Mouse (Mus musculus) left cerebral cortex, adult 9 months (tissue): ENCODE results near the gene Pgs1.

ENCODE experiments used
- DNase-seq, 2 experiments: peaks; one replicate each; pipeline ENCODE4 v3.0.0; 2022; ENCODE audit warnings: low spot score in 2 of 2

The Pgs1 gene

DNA sequence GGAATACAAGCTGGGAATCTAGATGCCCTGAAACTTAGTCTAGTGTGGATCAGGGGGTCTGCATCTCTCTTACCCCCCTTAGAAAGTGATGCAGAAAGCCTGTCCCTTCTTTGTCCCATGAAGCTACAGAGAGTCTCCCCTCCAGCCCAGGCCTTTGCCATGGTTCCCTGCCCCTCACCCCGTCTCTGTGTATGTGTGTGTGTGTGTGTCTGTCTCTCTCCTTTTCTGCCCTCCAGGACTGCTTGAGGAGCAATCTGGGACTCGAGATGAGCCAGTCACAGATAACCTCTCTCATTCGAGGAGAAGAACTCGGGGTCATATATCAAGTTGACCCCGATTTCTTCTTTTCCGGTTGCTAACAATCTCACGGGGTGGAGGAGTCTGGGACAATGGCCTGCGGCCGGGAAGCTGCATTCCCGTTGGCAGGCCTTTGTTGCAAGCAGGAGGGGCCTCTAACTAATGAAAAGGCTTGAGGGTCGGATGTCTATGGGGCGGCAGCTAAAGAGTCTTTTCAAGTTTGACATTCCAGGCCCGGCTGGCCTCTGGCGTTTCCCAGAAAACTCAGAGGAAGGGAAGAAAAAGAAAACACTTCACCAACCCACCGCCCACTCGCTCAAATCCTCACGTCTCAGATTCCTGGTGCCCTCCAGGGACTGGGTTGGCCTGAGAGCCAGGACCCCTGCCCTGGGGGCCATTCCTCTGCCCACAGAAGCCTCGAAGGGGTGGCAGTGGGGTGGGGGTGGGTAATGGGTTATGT lies 10.7 kb upstream of the Pgs1 start:
- DNase-seq, result no peak

DNA sequence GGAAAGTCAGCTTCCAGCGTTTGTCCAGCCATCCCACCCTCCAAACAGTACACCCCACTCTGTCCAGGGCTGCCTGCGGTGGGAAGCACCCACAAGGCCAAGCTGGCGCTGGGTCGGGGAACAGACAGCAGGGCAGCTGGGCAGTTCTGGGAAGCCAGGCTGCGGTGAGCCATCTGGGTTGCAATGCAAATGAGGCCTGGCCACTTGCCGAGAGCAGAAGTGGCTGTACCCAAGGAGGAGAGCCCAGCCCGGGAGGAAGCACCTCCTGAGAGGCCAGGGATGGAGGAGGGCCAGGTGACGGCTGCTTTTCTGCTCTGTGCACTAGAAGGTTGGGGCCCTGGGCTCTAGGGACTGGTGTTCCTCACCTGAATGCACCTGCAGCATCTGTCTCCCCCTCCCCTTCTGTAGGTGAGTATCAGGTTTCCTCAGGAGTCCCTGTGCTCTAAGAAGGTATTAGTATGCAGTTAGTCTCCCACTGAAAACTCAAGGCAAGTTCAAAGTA lies 10.0 kb upstream of the Pgs1 start:
- DNase-seq, result peak in 1 of 2 experiments; percentile 53

DNA sequence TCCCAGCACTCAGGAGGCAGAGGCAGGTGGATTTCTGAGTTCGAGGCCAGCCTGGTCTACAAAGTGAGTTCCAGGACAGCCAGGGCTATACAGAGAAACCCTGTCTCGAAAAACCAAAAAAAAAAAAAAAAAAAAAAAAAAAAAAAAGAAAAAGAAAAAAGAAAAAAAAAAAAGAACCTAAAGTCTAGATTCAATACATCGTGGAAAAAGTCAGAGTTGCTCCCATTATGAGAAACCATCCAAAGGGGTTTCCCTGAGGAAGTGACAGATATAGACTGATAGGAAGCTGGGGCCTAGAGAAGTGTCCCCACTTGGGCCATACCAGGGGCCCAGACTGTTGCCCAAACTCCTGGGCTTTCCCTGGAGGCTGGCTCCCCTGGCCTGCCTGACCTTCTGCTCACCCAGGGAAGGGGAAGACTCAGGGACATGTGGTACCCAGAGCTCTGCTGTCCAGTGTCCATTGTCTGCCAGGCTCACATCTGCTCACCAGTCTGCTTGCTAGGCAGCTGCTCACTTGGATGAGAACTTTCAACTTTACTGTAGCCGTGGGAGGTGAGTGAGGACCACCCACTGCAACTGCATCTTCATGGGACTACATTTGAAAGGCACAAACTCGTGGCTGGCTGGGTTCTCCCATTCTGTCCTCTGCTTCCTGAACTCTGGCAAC lies 8.3 kb upstream of the Pgs1 start:
- DNase-seq, result no peak

DNA sequence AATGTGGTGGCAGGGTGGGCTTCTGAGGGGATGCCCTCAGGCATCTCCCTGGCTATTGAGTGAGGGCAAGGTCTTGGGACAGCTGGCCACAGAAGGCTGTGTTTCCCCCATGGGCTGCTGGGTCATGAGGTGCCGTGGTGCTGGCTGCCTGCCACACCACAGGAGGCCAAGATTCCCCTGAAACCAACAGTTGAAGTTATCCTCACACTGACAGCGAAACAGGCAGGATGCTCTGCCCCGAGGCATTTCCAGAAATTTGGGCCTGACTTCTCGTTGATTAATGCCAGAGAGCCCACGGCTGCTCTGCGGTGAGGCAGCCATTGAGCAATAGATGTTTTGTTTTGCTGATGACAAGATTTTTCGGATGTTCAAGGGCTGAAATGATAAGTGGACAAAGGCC lies 6.7 kb upstream of the Pgs1 start:
- DNase-seq, result no peak

DNA sequence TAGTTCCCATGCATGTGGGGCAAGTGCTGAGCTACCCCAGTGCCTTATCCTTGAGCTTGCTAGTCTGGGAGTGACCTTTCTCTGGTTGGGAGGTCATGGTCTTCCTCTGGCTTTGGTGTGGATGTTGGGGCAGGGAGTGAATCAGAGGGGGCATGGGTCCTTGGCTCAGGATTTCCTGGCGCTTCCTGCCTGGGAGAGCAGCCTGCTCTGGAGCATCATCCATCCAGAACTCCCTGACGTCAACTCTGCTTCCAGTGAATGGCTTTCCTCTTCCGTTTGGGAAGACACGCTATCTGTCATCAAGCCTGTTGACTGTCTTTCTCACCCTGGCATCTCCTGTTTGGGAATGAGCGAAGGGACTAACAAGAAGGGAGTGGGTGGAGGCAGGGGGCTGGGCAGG lies 3.7 kb upstream of the Pgs1 start:
- DNase-seq, result no peak

DNA sequence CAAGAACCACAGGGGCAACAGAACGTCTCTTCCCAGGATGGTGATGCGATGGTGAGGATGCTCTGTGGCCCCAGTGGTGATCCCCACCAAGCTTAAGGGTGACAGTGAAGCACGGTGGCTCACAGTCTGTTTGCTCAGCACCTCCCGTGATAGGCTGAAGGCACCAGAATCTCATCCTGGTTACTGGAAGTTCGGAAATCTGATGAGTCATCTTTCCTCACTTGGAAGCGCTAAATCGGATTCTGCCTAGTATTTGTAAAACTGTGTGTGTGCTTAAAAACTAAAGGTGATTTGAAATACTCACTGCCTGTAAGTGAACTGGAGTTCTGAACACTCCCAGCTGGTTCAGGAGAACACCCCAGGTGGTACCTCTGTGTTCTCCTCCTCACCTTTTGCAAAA lies 2.3 kb upstream of the Pgs1 start:
- no peak for DNase-seq

DNA sequence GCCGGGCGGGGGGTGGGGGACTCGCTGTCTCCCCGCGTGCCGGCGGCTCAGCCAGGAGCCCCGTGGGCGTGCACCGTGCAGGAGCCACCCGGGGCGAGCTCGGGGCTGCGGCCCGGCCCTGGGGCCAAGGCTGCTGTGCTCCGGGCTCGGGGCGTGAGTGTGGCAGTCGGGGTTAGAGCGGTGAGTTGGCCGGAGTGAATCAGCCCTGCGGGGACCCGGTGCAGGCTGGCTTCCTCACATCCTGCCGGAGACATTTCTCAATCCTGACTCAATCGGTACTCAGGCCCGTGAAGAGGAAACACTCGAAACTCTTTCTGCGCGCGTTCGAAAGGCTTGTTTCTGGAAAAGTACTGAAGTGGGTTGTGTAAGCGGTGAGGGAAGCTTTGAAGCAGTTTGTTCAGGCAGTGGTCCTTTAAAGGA lies 950 bp downstream of the Pgs1 start:
- DNase-seq, result no peak

DNA sequence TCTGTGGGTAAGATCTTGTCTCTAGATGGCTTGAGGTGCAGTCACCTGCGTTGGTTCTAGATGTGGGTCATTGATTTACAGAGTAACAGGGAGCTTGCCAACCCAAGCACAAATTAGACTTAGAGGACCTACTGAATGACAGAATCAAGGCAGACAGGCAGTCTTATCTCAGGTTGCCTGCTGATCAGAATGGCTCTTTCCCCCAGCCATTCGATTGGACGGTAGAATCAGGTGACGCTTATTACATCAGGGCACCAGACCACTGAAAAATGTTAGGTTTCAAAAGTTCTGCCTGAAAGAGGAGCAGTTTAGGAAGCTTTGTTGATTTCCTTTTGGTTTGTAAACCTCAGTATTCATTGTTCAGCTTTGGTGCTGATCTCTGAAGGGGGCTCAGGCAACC lies 1.9 kb downstream of the Pgs1 start:
- DNase-seq, result no peak

DNA sequence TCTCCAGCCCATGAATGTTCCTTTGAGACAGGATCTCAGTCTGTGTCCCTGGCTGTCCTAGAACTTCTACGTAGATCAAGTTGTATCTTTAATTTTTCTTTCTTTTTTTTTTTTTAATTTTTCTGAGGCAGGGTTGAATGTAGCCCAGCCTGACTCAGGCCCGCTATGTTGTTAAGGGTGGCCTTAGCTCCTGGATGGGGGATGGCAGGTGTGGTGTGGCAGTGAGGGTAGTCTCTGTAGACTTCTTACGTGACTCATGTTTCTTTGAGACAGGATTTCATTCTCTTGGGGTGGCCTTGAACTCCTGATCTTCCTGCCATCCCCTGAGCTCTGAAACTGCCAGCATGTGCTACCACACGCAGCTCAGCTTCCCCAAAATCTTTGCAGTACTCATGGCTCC lies 3.1 kb downstream of the Pgs1 start:
- no peak for DNase-seq

DNA sequence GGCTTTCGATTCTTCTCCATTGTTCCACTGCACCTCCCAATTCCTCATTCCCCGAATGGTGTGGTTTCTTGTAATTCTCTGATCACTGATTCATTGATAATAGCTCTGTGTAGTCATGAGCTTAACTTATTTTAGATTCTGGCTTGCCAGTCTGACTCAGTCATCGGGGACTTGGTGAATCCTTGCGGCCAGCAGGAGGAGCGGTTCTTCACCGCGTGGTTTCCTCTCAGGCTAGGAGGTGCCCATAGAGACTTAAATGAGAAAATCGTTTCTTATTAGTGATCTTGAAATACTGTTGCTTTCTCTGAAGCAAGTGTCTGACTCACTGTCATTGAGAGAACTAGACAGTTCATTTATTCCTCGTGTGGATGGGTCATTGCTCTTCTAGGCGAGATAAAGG lies 3.8 kb downstream of the Pgs1 start:
- no peak for DNase-seq

DNA sequence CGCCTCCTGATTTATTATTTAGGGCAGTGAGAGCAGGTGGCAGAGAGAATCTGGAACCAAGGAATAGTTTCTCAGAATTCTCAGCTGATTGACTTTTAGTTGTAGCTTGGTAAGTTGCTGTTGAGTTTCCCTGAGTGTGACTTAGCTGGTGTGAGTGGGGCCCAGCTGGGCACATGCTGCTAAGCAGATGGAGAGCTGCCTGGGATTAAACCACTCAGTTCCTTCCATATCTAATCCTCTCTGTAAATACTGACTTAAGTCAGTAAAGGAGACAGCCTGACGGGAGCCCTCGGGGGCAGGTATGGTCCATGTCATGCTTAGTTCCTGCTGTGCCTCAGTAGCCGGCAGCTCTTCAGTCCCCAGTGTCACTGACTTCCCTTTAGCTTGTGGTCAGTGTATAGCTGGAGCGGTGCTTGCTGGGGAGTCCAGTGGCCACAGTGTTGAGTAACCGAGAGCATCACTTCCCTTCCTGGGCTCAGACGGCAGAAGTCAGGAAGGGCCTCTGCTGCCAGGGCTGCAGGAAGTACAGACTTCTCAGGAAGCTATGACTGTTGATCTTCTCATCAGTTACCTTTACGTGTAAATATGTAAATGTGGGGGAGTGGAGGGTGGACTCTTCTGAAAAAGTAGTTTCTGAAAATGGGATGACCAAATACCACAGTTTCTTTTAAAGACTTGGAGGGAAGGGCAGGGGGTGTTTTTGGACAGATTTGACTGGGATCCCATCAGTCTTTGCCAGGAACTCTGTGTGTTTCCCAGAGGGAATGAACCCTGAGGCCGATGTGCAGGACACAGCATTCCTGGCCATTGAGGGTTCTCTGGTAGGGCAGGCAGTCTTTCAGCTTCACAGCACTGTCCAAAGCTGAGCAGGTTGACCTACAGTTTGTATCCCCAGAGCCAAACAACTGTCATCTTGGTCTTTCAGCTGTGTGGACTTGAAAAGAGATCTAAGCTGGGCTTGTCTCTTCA lies 5.7 kb downstream of the Pgs1 start:
- peak in 1 of 2 experiments; percentile 33 for DNase-seq

DNA sequence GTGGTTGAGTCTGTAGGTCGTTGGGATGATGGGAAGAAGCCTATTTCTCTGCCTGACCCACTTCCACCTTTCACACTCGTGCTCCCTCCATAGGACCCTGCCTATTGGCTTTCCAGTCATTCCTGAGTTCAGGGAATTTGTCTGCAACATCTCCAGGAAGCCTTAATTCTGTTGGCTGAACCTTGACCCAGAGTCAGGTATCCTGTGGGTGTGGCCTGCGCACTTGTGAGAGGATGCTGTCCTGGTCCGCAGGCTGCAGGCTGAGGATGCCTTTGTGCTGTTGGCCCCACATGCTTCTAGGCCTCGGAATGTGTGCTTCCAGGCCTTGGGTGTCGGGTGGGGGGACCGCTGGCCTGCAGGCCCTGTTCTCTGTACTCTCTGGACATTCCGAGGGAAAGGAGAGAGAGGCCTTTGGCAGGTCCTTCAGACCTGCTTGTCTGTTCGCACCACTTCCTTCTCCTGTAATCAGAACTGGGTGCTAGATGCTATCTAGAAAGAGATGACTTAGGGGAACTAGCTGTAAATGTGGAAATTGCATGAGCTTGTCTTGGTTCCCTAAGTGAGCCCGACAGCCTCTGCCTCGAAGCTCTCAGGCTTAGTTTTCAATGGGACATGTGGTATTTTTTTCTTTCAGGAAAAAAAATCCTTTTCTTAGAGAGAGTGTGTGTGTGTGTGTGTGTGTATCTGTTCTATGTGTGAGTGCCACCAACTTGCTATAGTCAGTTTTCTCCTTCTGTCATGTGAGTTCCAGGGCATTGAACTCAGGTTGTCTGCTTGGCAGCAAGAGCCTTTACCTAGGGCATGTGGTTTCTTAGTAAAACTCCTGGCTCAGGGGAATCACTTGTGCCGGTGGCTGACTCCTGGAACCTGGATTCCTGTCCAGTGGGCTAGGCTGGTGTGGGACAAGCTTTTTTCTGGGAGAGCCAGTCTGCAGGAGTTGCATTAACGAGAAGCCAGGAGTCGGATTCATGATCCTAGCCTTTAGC lies 7.4 kb downstream of the Pgs1 start:
- DNase-seq, result no peak

DNA sequence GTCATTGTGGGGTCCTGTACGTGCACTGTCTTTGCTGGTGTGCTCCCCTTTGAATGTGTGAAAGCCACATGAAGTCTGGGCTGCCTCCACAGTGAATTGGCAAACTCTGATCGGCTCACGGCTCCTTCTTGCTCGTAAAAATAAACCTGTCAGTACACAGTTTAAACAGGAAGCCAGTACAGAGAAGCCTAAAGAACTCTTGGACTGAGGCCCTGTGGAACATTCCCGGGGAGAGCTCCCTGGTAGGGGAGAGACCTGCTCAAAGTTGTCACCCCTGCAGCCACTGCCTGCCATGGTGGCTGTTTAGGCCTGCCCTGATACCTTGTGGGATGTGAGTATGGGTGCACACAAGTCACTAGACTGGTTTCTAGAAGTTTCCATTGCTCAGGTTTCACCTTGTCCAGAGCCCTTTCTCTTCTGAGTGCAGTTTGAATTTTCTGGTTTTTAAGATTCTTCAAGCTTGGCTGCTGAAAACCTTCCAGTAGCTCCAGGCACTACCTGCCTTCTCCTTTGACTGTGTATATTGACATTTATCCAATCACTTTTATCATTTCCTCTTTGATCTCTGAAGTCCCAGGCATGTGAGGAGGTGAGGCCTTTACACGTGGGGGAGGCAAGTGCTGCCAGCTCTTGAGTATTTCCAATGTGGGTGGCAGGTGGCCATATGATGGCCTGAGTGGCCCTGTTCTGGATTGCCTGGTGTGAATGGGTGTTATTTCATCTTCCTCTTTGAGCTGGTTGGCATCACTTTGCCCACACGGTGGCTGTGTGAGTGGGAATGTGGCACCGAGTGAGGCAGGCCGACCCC lies 8.4 kb downstream of the Pgs1 start:
- peak in 1 of 2 experiments; percentile 46 for DNase-seq

DNA sequence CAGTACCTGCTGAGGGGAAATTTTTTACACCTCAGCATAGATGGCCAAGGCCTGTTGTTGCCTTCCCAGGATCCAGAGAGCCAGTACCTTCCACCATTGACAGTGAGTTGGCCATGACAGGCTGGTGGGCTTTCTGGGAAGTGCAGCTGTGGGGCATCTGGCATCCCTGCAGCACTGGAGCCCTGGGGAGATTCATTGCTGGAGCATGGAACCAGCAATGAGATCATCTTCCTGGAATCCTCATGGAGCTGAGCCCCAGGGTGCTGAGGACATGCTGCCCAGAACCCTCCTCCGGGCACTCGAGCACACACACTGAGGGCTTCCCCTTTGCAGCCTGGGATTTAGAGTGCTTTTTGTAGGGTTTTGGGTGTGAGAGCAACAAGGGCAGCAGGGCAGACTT lies 9.2 kb downstream of the Pgs1 start:
- no peak for DNase-seq

DNA sequence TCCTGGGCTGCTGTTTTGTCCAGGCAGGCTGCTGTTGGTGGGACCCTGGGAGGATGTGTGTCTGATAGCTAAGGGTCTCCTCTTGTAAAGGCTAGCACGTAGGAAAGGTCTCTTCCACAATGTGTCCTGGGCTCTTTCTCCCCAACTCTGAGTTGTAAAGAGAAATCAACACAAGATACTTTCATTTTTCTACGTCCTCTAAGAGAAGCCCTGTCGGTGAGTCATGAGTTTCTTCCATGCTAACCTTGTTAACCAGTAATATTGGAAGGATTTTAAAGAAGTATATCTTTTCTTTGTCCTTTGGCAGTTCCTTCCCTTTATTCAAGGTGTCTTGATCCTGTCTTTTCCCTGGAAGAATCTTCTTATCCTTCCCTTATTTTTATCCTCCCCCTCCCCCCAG lies 9.6 kb downstream of the Pgs1 start:
- DNase-seq, result no peak

DNA sequence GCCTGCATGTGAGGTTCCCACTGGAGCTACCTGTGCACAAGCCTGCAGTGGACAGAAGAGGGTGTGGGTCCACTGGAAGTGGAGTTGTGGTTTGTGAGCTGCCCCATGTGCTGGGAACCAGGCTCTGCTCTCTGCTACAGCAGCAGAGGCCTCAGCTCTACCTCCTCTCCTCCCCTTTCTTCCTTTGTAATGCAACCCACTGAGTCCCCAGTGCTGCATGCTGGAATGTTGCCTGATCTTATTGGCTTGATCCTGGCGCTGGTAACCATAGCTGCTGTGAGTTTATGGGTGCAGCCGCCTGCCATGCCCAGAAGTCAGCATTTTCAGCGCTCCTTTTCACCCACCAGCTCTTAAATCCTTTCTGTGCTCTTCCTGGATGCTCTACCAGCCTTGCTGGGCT lies 10.0 kb downstream of the Pgs1 start:
- DNase-seq, result no peak

DNA sequence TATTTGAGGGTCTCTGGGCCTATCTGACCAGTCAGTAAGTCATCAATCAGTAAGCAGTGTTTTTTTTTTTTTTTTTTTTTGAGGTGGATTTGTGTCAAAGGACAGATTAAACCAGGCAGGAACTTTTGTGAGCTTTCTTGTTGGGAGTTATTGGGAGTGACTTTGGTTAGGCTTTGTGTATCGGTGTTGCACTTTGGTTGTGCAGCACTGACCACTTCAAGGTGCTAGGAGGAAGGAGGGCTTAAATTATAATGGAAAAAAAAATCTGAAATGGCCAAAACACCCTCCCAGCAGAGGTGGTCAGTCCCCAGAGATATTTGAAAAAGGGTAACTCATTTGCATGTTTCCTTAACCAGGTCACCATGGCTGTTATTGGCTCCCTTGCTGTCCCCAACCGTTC lies 11.0 kb downstream of the Pgs1 start:
- DNase-seq, result no peak

DNA sequence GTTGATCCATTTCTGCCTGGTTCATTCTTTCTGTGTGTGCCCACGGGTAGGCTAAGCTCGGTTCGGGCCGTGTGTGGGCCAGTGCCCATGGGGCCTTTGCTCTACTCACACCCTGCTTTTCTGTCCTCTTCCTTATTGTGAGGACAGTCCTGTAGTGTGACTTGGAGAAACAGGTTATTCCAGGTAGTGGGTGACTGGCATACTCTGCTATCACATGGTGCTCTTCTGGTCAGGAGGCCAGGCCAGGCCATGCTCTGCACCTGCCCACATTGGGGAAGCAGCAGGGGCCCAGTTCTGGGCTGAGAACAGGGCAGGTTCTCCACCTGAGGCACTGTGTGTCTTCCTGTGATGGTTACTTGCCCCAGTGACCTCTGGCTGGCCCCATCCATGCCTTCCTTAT lies 12.3 kb downstream of the Pgs1 start:
- DNase-seq, result no peak

DNA sequence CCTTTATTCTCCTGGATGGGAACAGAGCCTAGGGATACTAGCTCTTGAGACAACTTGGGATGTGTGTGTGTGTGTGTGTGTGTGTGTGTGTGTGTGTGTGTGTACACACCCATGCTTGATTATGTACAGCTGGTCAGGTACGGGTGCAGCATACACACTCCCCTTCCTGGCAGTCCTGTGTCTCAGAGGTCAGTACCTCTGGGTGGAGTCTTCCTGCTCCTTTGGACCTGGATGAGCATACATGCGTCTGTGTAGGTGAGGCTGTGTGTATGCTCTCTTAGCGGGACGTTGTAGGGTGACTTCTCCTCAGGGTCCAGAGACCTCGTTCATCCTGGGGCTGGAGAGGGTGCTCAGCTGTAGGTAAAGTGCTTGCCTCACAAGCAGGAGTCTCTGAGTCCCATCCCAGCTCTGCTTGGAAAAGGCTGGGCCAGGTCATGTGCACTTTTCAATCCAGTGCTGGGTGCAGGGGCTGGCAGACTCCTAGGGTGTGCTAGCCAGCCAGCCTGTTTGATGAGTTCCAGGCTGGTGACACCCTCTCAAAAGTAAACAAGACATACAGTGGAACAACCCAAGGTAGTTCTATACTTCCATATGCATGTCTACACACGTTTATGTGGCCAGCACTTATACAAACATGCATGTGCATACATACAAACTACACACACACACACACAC lies 13.3 kb downstream of the Pgs1 start:
- no peak for DNase-seq

DNA sequence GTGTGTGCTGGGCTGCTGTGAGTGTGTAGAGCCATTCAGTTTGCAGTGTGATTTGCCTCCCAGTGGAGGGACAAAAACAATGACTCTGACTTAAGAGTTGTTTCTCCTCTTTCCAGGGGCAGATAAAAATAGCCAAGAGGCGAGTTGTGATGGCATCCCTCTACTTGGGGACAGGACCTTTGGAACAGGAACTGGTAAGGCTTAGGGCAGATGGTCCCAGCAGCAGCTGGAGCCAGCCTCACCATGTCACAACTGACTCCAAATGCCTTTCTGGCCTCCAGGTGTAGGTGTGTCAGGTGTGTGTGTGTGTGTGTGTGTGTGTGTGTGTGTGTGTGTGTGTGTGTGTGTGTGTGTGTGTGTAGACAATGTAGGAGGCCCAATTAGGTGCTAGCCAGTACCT lies 14.0 kb downstream of the Pgs1 start:
- no peak for DNase-seq
